Mouse (Mus musculus): ENCODE data around the gene Cyb561d2. TPM values are rescaled to one million over a fixed set of nuclear protein-coding genes. Genes with fewer than 3 reads are reported as not detected.

Cyb561d2 gene
- total and polyA plus RNA-seq, 3 experiments: 23.8 to 37.8 (median 35.7) TPM

DNA sequence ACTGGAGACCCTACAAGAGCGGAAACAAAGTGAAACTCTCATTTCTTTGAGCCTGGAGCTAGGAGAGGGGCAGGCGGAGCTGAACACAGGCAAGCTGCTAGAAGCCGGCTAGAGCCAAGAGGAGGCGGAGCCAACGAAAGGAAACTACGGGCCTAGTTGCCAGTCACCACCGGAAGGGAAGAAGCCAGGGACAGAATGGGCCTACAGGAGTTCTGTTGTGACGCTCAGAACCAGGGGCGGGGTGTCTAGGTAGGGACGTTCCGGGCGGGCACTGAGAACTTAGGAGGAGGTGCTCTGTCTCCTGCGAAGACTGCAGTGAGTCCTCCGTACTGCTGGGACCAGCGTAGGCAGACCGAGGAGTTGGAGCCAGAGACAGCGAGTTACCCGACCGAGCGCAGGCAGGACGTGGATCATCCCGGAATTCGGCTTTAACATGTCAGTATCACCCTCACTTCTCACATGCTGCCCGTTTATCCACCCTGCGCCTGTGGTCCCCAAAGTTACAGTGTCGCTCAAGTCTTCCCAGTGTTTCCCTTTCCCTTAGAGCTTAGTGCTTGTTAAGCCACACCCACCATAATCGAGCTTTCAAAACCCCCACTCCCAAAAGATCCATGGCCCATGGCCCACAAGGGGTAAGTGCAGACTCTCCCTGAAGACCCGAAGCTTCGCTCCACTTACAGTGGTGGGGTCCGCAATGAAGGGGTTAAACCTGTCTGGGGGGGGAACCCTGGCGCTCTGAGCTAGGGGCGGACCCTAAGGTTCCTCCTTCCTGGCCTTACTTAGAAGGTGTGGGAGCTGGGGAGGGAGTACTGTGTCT, 38.7 kb upstream of the Cyb561d2 start, which contains the start of gene Hyal3:
Gene Hyal3 (plus strand): TSS at position 318 of the 817 bp plus-strand sequence.
- Histone ChIP-seq H3K79me2 (replicated peaks; ENCODE audit: control insufficient read depth, extremely low read depth, insufficient read depth, poor library complexity, severe bottlenecking) (no peaks in the 10 kb centered on the region), H3K36me3 (replicated peaks in 1 of 2; ENCODE audit: control insufficient read depth in 1 of 2, insufficient read depth in 1 of 2, low read length in 1 of 2) (peaks cover 8 to 33% of the 10 kb centered on the region in 2 experiments), H3K27ac (ENCODE audit: insufficient read depth, low read depth) (peak within 1 kb of the TSS; percentile 47), H3K4me3 (replicated peaks in 1 of 3; ENCODE audit: low read depth in 2 of 3, low read length in 2 of 3, poor library complexity in 1 of 3) (peak within 1 kb of the TSS; percentile 62 to 95 (median 84)), H3K9ac (ENCODE audit: insufficient read depth, low read depth) (peak within 1 kb of the TSS; percentile 81), H3K4me1 (ENCODE audit: control insufficient read depth in 1 of 2, insufficient read depth in 2 of 2) (peaks cover 13 to 39% of the 10 kb centered on the region in 2 experiments), H3K9me3 (replicated peaks; ENCODE audit: low read length) (no peaks in the 10 kb centered on the region), H3K4me2 (ENCODE audit: insufficient read depth, low read depth, poor library complexity, severe bottlenecking) (peak within 1 kb of the TSS; percentile 84), H3K27me3 (replicated peaks) (no peaks in the 10 kb centered on the region)
- DNase-seq (ENCODE audit: extremely low read depth): peak; percentile 94
- in situ Hi-C loops (cut with MboI; ENCODE audit: low pct_ligation_motif_present, low pct_unique_long_range_greater_than_20kb, low sequenced_read_pairs) (no loop called here), dilution Hi-C loops (cut with MboI; ENCODE audit: extremely low pct_ligation_motif_present, extremely low pct_unique_long_range_greater_than_20kb, low sequenced_read_pairs) (no loop called here)
- TF ChIP-seq UBTF (IDR thresholded peaks at IDR 0.05; ENCODE audit: low read depth, low read length): no peak
- peak; percentile 25; the same call in 1 of the 2 replicates for TF ChIP-seq MYC (IDR thresholded peaks at IDR 0.05; ENCODE audit: low read depth, low read length)
- peak; percentile 73 for TF ChIP-seq TBP (conservative IDR thresholded peaks at IDR 0.05; ENCODE audit: low read depth, low read length)
- TF ChIP-seq CHD2 (IDR thresholded peaks at IDR 0.05; ENCODE audit: low read length): 0 out of 2 replicates have a peak, but pooled peaks have one; percentile 1
- TF ChIP-seq POLR2A (IDR thresholded peaks at IDR 0.05; ENCODE audit: low read depth, low read length): peak; percentile 77
- TF ChIP-seq CTCF (conservative IDR thresholded peaks at IDR 0.05 in 1 of 2, IDR thresholded peaks at IDR 0.05 in 1 of 2; ENCODE audit: low read depth in 2 of 2, low read length in 2 of 2): no peak
- TF ChIP-seq PAX5 (IDR thresholded peaks at IDR 0.05; ENCODE audit: low read length): no peak
- TF ChIP-seq JUN (IDR thresholded peaks at IDR 0.05; ENCODE audit: insufficient read depth, low read depth, low read length): no peak
- no peak for TF ChIP-seq RCOR1 (conservative IDR thresholded peaks at IDR 0.05; ENCODE audit: low read depth, low read length)
- TF ChIP-seq SIN3A (IDR thresholded peaks at IDR 0.05; ENCODE audit: low read length): peak; percentile 68
- peak; percentile 64 for TF ChIP-seq NELFE (IDR thresholded peaks at IDR 0.05; ENCODE audit: low read depth, low read length)
- no peak for TF ChIP-seq RAD21 (IDR thresholded peaks at IDR 0.05; ENCODE audit: low read depth, low read length)
- TF ChIP-seq ZKSCAN1 (IDR thresholded peaks at IDR 0.05; ENCODE audit: borderline replicate concordance, low read depth, low read length): no peak
- peak; percentile 20; the same call in 1 of the 2 replicates for TF ChIP-seq MXI1 (IDR thresholded peaks at IDR 0.05; ENCODE audit: low read depth, low read length)
- no peak; the same call in 1 of the 2 replicates for TF ChIP-seq MEF2A (IDR thresholded peaks at IDR 0.05; ENCODE audit: borderline replicate concordance, low read depth, low read length)
- no peak for TF ChIP-seq ZNF384 (IDR thresholded peaks at IDR 0.05; ENCODE audit: low read depth, low read length)
- TF ChIP-seq IRF4 (IDR thresholded peaks at IDR 0.05; ENCODE audit: low read depth, low read length): peak; percentile 36; the same call in 1 of the 2 replicates
- TF ChIP-seq ELF1 (IDR thresholded peaks at IDR 0.05; ENCODE audit: low read depth, low read length): peak; percentile 59
- TF ChIP-seq USF1 (IDR thresholded peaks at IDR 0.05; ENCODE audit: low read depth, low read length): no peak
- TF ChIP-seq ZC3H11A (IDR thresholded peaks at IDR 0.05; ENCODE audit: low read depth, low read length): no peak
- no peak for TF ChIP-seq JUND (conservative IDR thresholded peaks at IDR 0.05; ENCODE audit: low read depth, low read length)
- no peak for TF ChIP-seq BHLHE40 (IDR thresholded peaks at IDR 0.05; ENCODE audit: low read depth, low read length)
- TF ChIP-seq ZMIZ1 (IDR thresholded peaks at IDR 0.05; ENCODE audit: low read depth, low read length): no peak
- no peak for TF ChIP-seq EP300 (IDR thresholded peaks at IDR 0.05; ENCODE audit: low read length)
- TF ChIP-seq GABPA (IDR thresholded peaks at IDR 0.05; ENCODE audit: insufficient replicate concordance, low read depth, low read length): no peak
- TF ChIP-seq E2F4 (IDR thresholded peaks at IDR 0.05; ENCODE audit: insufficient replicate concordance, low read depth, low read length): no peak
- no peak for TF ChIP-seq CHD1 (IDR thresholded peaks at IDR 0.05; ENCODE audit: low read depth, low read length)
- no peak for TF ChIP-seq SMC3 (IDR thresholded peaks at IDR 0.05; ENCODE audit: low read depth, low read length)
- TF ChIP-seq MAFK (IDR thresholded peaks at IDR 0.05; ENCODE audit: insufficient replicate concordance, low read length): no peak
- TF ChIP-seq HCFC1 (IDR thresholded peaks at IDR 0.05; ENCODE audit: low read depth, low read length): peak; percentile 74
- peak; percentile 62; the same call in 1 of the 2 replicates for TF ChIP-seq TCF12 (IDR thresholded peaks at IDR 0.05; ENCODE audit: low read depth, low read length)
- TF ChIP-seq MAX (IDR thresholded peaks at IDR 0.05; ENCODE audit: low read length): no peak

All from CH12.LX (cell line).